Mouse (Mus musculus) heart, embryonic 11.5 days (tissue): ENCODE results near the gene Dock2. TPM values are rescaled to one million over a fixed set of nuclear protein-coding genes. Genes with fewer than 3 reads are reported as not detected.

Experiments
- ATAC-seq: fragments of 200-750 bp; cut with Nextera tagmentation; replicated peaks from 2 replicates; pipeline ENCODE4 v1.8.0; 2017; ENCODE audit warnings: moderate library complexity; ENCODE audit not compliant: insufficient number of reproducible peaks, low FRiP score, low TSS enrichment
- H3K27ac ChIP-seq: fragments of 300-500 bp; sonication (generic); 2 replicates; pipeline ENCODE4 v1.5.1; 2014; ENCODE audit warnings: mild to moderate bottlenecking, low read depth, low read length
- H3K27me3 ChIP-seq: fragments of 300-500 bp; sonication (generic); 2 replicates; pipeline ENCODE4 v1.6.1; 2014; ENCODE audit warnings: mild to moderate bottlenecking, low read length, mixed read lengths; ENCODE audit not compliant: control insufficient read depth, insufficient read depth
- H3K36me3 ChIP-seq: fragments of 300-500 bp; sonication (generic); 2 replicates; pipeline ENCODE4 v1.6.1; 2014; ENCODE audit warnings: mild to moderate bottlenecking, low read length, moderate library complexity, mixed read lengths; ENCODE audit not compliant: control insufficient read depth, insufficient read depth
- H3K4me1 ChIP-seq: fragments of 300-500 bp; sonication (generic); 2 replicates; pipeline ENCODE4 v1.6.1; 2014; ENCODE audit warnings: low read length; ENCODE audit not compliant: control insufficient read depth, insufficient read depth
- H3K4me2 ChIP-seq: fragments of 300-500 bp; sonication (generic); 2 replicates; pipeline ENCODE4 v1.6.1; 2014; ENCODE audit warnings: mild to moderate bottlenecking, moderate library complexity
- H3K4me3 ChIP-seq: fragments of 300-500 bp; sonication (generic); 2 replicates; pipeline ENCODE4 v1.5.1; 2014; ENCODE audit warnings: low read depth, low read length
- H3K9ac ChIP-seq: fragments of 300-500 bp; sonication (generic); 2 replicates; pipeline ENCODE4 v1.6.1; 2014; ENCODE audit warnings: mild to moderate bottlenecking, low read depth, low read length, moderate library complexity
- H3K9me3 ChIP-seq: fragments of 300-500 bp; sonication (generic); replicated peaks from 2 replicates; pipeline ENCODE4 v1.6.1; 2016; ENCODE audit warnings: low read length; ENCODE audit not compliant: control insufficient read depth
- WGBS: fragments of 180-500 bp; shearing (Covaris S2); extraction: QIAGEN DNeasy Blood & Tissue Kit; methylation state at CpG from one replicate; pipeline ENCODE4 v1.1.7; 2014; ENCODE audit not compliant: insufficient replicate concordance; 5-methylcytosine and 5-hydroxymethylcytosine counted together
- polyA plus RNA-seq: library from polyadenylated mRNA; unstranded; fragments of >200 nt; fragmentation: Nextera tagmentation; extraction: Ambion mirVana; gene quantifications from 2 replicates; pipeline ENCODE4 v1.2.1, GENCODE M21; 2014

The Dock2 gene
- polyA plus RNA-seq, 1 experiment from 2014 or later = 0.96 TPM

- Histone ChIP-seq H3K4me1 (no peaks in the 10 kb centered on the region), H3K9me3 (no peaks in the 10 kb centered on the region), H3K27ac (no peak overlapping the region), H3K4me2 (no peak overlapping the region), H3K36me3 (no peaks in the 10 kb centered on the region), H3K27me3 (no peaks in the 10 kb centered on the region), H3K4me3 (no peak overlapping the region), H3K9ac (no peak overlapping the region)
- 79% methylated on average over 1 of the region's 1 CpGs for WGBS
- no peak for ATAC-seq
Observed at GRCm38 (mm10) chr11:34499663-34500062, 284.0 kb downstream of the Dock2 start.

DNA sequence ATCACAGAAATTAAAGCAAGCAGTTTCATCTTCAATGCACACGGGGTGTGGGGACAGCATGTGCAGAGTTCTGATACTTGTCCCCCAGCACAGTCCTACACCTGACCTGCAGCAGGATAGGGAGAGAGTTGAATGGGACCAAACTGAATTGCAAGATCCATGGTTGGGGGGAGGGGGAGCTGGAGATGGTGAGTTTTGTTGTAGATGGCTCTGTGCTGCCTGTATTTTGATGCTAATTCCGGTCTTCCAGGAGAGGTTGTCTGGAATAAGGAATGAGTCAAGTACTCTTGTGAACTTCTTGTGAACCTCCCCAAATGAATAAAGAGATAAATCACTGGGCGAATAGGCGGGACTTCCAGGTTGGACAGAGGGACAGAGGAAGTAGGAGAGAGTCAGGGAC, 289.0 kb downstream of the Dock2 start:
- Histone ChIP-seq H3K9me3 (no peaks in the 10 kb centered on the region), H3K27me3 (no peaks in the 10 kb centered on the region), H3K4me1 (no peaks in the 10 kb centered on the region), H3K36me3 (no peaks in the 10 kb centered on the region), H3K9ac (no peak overlapping the region), H3K4me2 (no peak overlapping the region), H3K4me3 (no peak overlapping the region), H3K27ac (no peak overlapping the region)
- 72% methylated on average over 4 of the region's 4 CpGs for WGBS
- ATAC-seq = no peak

DNA sequence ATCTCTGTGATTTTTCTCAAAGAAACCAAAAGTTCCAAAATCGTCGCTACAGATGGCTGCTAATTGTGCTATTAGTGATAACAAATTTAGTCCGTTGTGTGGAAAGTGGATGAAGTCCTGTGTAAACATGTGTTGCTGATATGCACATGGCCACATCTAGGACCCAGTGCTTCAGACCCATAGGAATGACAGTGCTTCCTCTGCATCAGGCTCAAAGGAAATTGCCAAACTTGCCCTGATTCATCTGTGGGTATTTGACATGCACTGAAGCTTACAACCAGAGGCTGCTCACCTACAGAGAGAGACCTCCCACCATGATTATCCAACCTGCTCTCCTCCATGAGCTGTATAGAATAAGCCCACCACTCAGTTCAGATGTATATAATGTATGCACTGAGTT, 290.7 kb downstream of the Dock2 start:
- Histone ChIP-seq H3K4me3 (no peak overlapping the region), H3K9ac (no peak overlapping the region), H3K36me3 (no peaks in the 10 kb centered on the region), H3K4me1 (no peaks in the 10 kb centered on the region), H3K27me3 (no peaks in the 10 kb centered on the region), H3K4me2 (no peak overlapping the region), H3K27ac (no peak overlapping the region), H3K9me3 (no peaks in the 10 kb centered on the region)
- WGBS = 75% methylated on average over 3 of the region's 3 CpGs
- no peak for ATAC-seq

DNA sequence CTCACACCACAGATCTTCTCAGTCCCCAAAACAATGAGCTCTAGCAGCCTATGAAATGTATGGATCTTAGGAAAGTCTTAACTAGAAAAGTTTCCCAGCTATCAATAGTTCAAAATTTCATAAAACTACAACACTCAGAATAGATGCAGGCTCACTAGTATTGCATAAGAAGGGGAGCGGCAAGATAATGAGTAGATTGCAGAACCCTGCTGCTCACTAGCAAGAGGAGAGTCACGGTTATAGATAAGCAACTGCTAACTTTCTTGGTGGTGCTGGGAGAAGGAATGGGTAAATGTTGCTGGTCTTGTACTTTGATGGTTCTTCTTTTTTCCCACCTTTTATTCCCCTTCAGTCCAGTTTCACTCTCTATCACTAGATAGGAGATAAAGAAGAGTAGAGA, 291.5 kb downstream of the Dock2 start:
- Histone ChIP-seq H3K27ac (no peak overlapping the region), H3K9ac (no peak overlapping the region), H3K4me2 (no peak overlapping the region), H3K4me1 (no peaks in the 10 kb centered on the region), H3K36me3 (no peaks in the 10 kb centered on the region), H3K27me3 (no peaks in the 10 kb centered on the region), H3K4me3 (no peak overlapping the region), H3K9me3 (no peaks in the 10 kb centered on the region)
- ATAC-seq = no peak
- WGBS = 67% methylated on average over 2 of the region's 2 CpGs

DNA sequence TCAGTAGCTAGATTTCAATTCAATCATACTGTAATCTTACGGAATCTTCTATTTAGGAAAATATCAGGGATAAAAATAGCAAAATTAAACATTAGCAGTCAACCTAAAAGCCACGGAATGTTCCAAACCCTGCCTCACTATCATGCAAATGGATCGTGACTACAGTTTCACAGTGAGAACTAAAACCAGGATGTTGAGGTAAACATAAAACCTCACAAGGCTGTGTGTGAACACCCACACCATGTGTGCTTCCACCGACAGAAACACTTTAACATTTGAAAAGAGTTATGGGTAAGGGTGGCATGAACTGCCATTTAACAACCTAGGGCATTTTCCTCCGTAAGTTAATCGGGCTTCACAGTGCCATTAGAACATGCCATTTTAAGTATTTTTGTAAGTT, 294.1 kb downstream of the Dock2 start:
- no peak overlapping the region for H3K4me3 ChIP-seq
- no peaks in the 10 kb centered on the region for H3K27me3 ChIP-seq
- H3K36me3 ChIP-seq = no peaks in the 10 kb centered on the region
- no peak overlapping the region for H3K27ac ChIP-seq
- H3K4me1 ChIP-seq = no peaks in the 10 kb centered on the region
- no peak overlapping the region for H3K4me2 ChIP-seq
- no peak for ATAC-seq
- no peak overlapping the region for H3K9ac ChIP-seq
- WGBS = 81% methylated on average over 6 of the region's 6 CpGs
- 0 out of 2 replicates have a peak, but pooled peaks cover 4% of the 10 kb centered on the region for H3K9me3 ChIP-seq

- no peaks in the 10 kb centered on the region for H3K9me3 ChIP-seq
- H3K27ac ChIP-seq = no peak overlapping the region
- no peak overlapping the region for H3K4me3 ChIP-seq
- no peaks in the 10 kb centered on the region for H3K36me3 ChIP-seq
- H3K4me1 ChIP-seq = no peaks in the 10 kb centered on the region
- H3K4me2 ChIP-seq = no peak overlapping the region
- H3K27me3 ChIP-seq = no peaks in the 10 kb centered on the region
- 72% methylated on average over 5 of the region's 5 CpGs for WGBS
- ATAC-seq = no peak
- no peak overlapping the region for H3K9ac ChIP-seq
Observed at GRCm38 (mm10) chr11:34479301-34479700, 304.4 kb downstream of the Dock2 start.

DNA sequence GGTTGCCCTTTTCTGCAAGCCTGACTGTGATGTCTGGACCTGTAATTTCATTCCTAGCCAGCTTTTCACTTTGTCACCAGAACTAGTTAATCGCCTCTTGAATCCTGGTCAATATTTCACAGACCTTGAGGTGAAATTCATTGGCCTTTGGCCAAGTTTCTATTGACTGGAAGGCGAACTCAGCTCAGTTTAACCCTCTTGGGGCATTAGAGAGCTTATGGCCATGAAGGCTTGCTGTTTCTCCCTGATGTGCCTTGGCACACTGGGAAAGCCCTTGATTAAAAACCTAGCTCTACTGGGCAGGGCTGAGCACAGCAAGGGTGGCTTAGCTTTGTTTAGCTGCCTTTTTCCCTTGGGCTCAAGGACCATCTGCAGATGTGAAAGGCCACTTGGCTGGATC, 313.9 kb downstream of the Dock2 start:
- ATAC-seq = no peak
- no peaks in the 10 kb centered on the region for H3K9me3 ChIP-seq
- no peak overlapping the region for H3K9ac ChIP-seq
- no peaks in the 10 kb centered on the region for H3K27me3 ChIP-seq
- H3K4me2 ChIP-seq = no peak overlapping the region
- no peak overlapping the region for H3K27ac ChIP-seq
- H3K36me3 ChIP-seq = no peaks in the 10 kb centered on the region
- no peak overlapping the region for H3K4me3 ChIP-seq
- H3K4me1 ChIP-seq = no peaks in the 10 kb centered on the region
- 65% methylated on average over 2 of the region's 2 CpGs for WGBS

GRCm38 (mm10) chr11:34468571-34468970, 315.1 kb downstream of the Dock2 start:
- no peaks in the 10 kb centered on the region for H3K36me3 ChIP-seq
- H3K27me3 ChIP-seq = no peaks in the 10 kb centered on the region
- no peak overlapping the region for H3K9ac ChIP-seq
- H3K4me2 ChIP-seq = no peak overlapping the region
- no peak overlapping the region for H3K27ac ChIP-seq
- no peak for ATAC-seq
- H3K4me3 ChIP-seq = no peak overlapping the region
- no peaks in the 10 kb centered on the region for H3K9me3 ChIP-seq
- no peaks in the 10 kb centered on the region for H3K4me1 ChIP-seq
- 63% methylated on average over 3 of the region's 3 CpGs for WGBS

GRCm38 (mm10) chr11:34467056-34467455, 316.6 kb downstream of the Dock2 start:
- Histone ChIP-seq H3K36me3 (no peaks in the 10 kb centered on the region), H3K9me3 (no peaks in the 10 kb centered on the region), H3K4me3 (no peak overlapping the region), H3K9ac (no peak overlapping the region), H3K27ac (no peak overlapping the region), H3K4me2 (no peak overlapping the region), H3K27me3 (no peaks in the 10 kb centered on the region), H3K4me1 (no peaks in the 10 kb centered on the region)
- 56% methylated on average over 1 of the region's 1 CpGs for WGBS
- no peak for ATAC-seq
